Mouse (Mus musculus) cortical plate, adult 2 months (tissue): ENCODE measurements around the gene Pomp. TPM values are rescaled to one million over a fixed set of nuclear protein-coding genes. Genes with fewer than 3 reads are reported as not detected.
A peak's percentile ranks its signal among the peaks of the same experiment; 100 is the strongest.

Experiments
- H3K27ac ChIP-seq: fragments of 200-500 bp; 2 replicates; pipeline ENCODE4 v1.5.1; 2012; ENCODE audit warnings: low read length, control low read depth, inconsistent platforms; ENCODE audit not compliant: insufficient read depth
- H3K4me1 ChIP-seq: fragments of 200-500 bp; 2 replicates; pipeline ENCODE4 v1.6.1; 2011; ENCODE audit warnings: low read length; ENCODE audit not compliant: control insufficient read depth, insufficient read depth
- H3K4me3 ChIP-seq: fragments of 200-500 bp; 2 replicates; pipeline ENCODE4 v1.5.1; 2011; ENCODE audit warnings: mild to moderate bottlenecking, low read length, control low read depth; ENCODE audit not compliant: insufficient read depth
- CTCF ChIP-seq: fragments of 200-500 bp; IDR thresholded peaks from 2 replicates; pipeline ENCODE4 v1.5.1; 2011; ENCODE audit warnings: mild to moderate bottlenecking, control low read depth, low read length; ENCODE audit not compliant: insufficient read depth; ENCODE audit errors: extremely low read depth
- POLR2A ChIP-seq: fragments of 200-500 bp; IDR thresholded peaks from 2 replicates; pipeline ENCODE4 v1.6.1; 2011; ENCODE audit warnings: mild to moderate bottlenecking, low read length, control low read depth; ENCODE audit not compliant: insufficient read depth; ENCODE audit errors: extremely low read depth
- polyA plus RNA-seq: library from polyadenylated mRNA; depleted of rRNA; stranded (reverse); fragments of >200 nt; gene quantifications from 2 replicates; pipeline ENCODE4 v1.2.3, GENCODE M21; 2012

Gene Pomp
- polyA plus RNA-seq, 1 experiment, result 212 TPM

GRCm38 (mm10) chr5:147850194-147850593, 10.1 kb upstream of the Pomp start:
- no peak overlapping the region for H3K27ac ChIP-seq
- no peak for TF ChIP-seq POLR2A
- H3K4me3 ChIP-seq, result no peak overlapping the region
- H3K4me1 ChIP-seq, result peaks cover 4% of the 10 kb centered on the region

GRCm38 (mm10) chr5:147860076-147860448, 199 bp upstream of the Pomp start:
- TF ChIP-seq CTCF (no peak), POLR2A (no peak)
- Histone ChIP-seq H3K4me1 (peaks cover 5% of the 10 kb centered on the region; the same call in 1 of the 2 replicates), H3K27ac (peak overlapping the region; percentile 98), H3K4me3 (peak overlapping the region; percentile 94)

GRCm38 (mm10) chr5:147868674-147869073, 8.4 kb downstream of the Pomp start:
- H3K4me3 ChIP-seq, result no peak overlapping the region
- H3K4me1 ChIP-seq, result no peaks in the 10 kb centered on the region
- H3K27ac ChIP-seq, result no peak overlapping the region
- TF ChIP-seq CTCF (no peak), POLR2A (no peak)

GRCm38 (mm10) chr5:147869568-147869967, 9.3 kb downstream of the Pomp start:
- no peak overlapping the region for H3K27ac ChIP-seq
- TF ChIP-seq POLR2A (no peak), CTCF (no peak)
- H3K4me1 ChIP-seq, result no peaks in the 10 kb centered on the region
- H3K4me3 ChIP-seq, result no peak overlapping the region

- H3K4me3 ChIP-seq, result no peak overlapping the region
- no peaks in the 10 kb centered on the region for H3K4me1 ChIP-seq
- no peak for TF ChIP-seq CTCF
- no peak for TF ChIP-seq POLR2A
- no peak overlapping the region for H3K27ac ChIP-seq
Observed at GRCm38 (mm10) chr5:147870296-147870695, 10.0 kb downstream of the Pomp start.

GRCm38 (mm10) chr5:147871091-147871820, 11.0 kb downstream of the Pomp start:
- Histone ChIP-seq H3K27ac (no peak overlapping the region), H3K4me1 (no peaks in the 10 kb centered on the region), H3K4me3 (no peak overlapping the region)
- TF ChIP-seq POLR2A (no peak), CTCF (no peak)

- no peak overlapping the region for H3K4me3 ChIP-seq
- H3K4me1 ChIP-seq, result 0 out of 2 replicates have a peak, but pooled peaks cover 1% of the 10 kb centered on the region
- no peak overlapping the region for H3K27ac ChIP-seq
- TF ChIP-seq CTCF, result no peak
- no peak for TF ChIP-seq POLR2A
Observed at GRCm38 (mm10) chr5:147874491-147875065, 14.3 kb downstream of the Pomp start.

- Histone ChIP-seq H3K4me1 (0 out of 2 replicates have a peak, but pooled peaks cover 1% of the 10 kb centered on the region), H3K27ac (no peak overlapping the region), H3K4me3 (no peak overlapping the region)
- no peak for TF ChIP-seq CTCF
- no peak for TF ChIP-seq POLR2A
Observed at GRCm38 (mm10) chr5:147875210-147875609, 14.9 kb downstream of the Pomp start.

- Histone ChIP-seq H3K4me1 (0 out of 2 replicates have a peak, but pooled peaks cover 1% of the 10 kb centered on the region), H3K4me3 (no peak overlapping the region), H3K27ac (no peak overlapping the region)
- TF ChIP-seq POLR2A (no peak), CTCF (0 out of 2 replicates have a peak, but pooled peaks have one; percentile 12)
Observed at GRCm38 (mm10) chr5:147877520-147877919, 17.3 kb downstream of the Pomp start.
